Mouse (Mus musculus): ENCODE measurements at regions not wholly inside any gene's neighbourhood (a gene's known extent, or its start where the extent isn't known, plus 50 kb on each side); places are given as distances from the start of the nearest gene placed in this dataset.

DNA sequence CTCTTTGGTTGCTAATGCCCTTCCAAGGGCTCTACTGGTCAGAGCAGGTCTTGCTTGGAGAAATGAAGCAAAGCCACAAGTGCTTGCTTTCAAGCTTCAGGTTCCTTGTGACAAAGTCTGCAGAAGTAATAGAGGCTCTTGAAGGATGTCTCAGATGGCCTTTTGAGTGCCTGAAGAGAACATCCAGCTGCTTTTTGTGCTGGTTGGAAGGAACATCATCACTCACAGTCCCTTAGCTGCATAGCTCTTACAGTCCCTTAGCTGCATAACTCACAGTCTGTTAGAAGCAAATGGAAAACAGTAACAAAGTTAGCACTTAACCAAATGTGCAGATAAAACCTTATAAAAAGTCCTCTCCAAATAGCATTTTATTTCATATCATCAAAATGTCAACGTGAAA, 241.6 kb downstream of the Cd109 start:
- no peak overlapping the region for H3K9ac ChIP-seq (replicated peaks; ENCODE audit: low read length)
- DNase-seq (ENCODE audit: low spot score) = no peak

DNA sequence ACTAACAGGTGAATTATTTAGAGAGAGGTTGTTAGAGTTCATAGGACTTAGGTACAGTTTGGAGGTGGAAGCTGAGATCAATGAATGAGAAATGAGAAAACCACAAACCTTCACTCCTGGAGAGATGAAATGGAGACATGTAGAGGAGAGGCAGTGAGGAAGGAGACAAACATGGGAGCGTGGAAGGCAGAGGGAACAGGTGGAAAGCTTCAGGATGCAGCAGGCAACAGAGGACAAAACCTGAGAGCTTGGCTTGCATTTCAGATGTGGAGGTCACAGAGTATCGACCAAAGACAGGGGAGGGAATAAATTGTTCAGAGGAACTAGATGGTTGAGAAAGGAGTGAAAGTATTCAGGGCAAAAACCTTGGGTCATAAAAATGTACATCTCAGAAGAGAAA, 244.6 kb downstream of the Cd109 start:
- H3K27ac ChIP-seq (replicated peaks; ENCODE audit: low read depth, low read length) = no peak overlapping the region
- H3K4me2 ChIP-seq (ENCODE audit: low read depth, low read length) = no peak overlapping the region
- no peak for DNase-seq (ENCODE audit: low spot score)
- no peaks in the 10 kb centered on the region for H3K4me1 ChIP-seq (ENCODE audit: control insufficient read depth, insufficient read depth, low read length)
- no peaks in the 10 kb centered on the region for H3K9me3 ChIP-seq (replicated peaks; ENCODE audit: control insufficient read depth, low read length)
- H3K27me3 ChIP-seq (ENCODE audit: control insufficient read depth, insufficient read depth, low read length) = no peaks in the 10 kb centered on the region
- H3K36me3 ChIP-seq (replicated peaks; ENCODE audit: control insufficient read depth, insufficient read depth, low read depth, low read length) = no peaks in the 10 kb centered on the region
- H3K4me3 ChIP-seq (ENCODE audit: low read depth, low read length) = no peak overlapping the region
- no peak for ATAC-seq (replicated peaks; ENCODE audit: insufficient number of reproducible peaks, low FRiP score, low TSS enrichment, low read depth)
- no peak overlapping the region for H3K9ac ChIP-seq (replicated peaks; ENCODE audit: low read length)
- 73% methylated on average over 2 of the region's 2 CpGs for WGBS

More for the DNA sequence above, 241.6 kb downstream of the Cd109 start:
- Histone ChIP-seq H3K36me3 (replicated peaks; ENCODE audit: control insufficient read depth, insufficient read depth, low read depth, low read length) (no peaks in the 10 kb centered on the region), H3K4me2 (ENCODE audit: low read depth, low read length) (no peak overlapping the region), H3K9me3 (replicated peaks; ENCODE audit: control insufficient read depth, low read length) (no peaks in the 10 kb centered on the region), H3K27me3 (ENCODE audit: control insufficient read depth, insufficient read depth, low read length) (no peaks in the 10 kb centered on the region), H3K4me3 (ENCODE audit: low read depth, low read length) (no peak overlapping the region), H3K4me1 (ENCODE audit: control insufficient read depth, insufficient read depth, low read length) (no peaks in the 10 kb centered on the region), H3K27ac (replicated peaks; ENCODE audit: low read depth, low read length) (no peak overlapping the region)
- WGBS = 100% methylated on average over 1 of the region's 1 CpGs
- no peak for ATAC-seq (replicated peaks; ENCODE audit: insufficient number of reproducible peaks, low FRiP score, low TSS enrichment, low read depth)

DNA sequence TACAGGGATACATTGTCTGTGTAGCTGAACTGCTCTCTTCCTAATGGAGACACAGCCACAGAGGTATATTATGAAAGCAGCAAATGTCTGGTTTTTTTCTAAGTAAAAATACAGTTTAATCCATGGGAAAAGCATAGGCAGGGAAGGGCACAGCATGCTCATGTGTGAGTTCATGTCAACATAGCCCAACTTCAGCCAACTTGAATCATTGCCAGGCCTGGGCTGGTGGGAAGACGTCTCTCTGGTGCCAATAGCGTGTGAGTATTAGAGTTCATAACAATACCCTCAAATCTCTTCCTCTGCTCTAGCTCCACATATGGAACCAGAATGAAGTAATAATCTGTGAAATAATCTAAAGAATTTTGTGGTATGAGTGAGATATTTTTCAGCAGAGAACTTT, 257.2 kb downstream of the Cd109 start:
- H3K27me3 ChIP-seq (ENCODE audit: control insufficient read depth, insufficient read depth, low read length) = no peaks in the 10 kb centered on the region
- DNase-seq (ENCODE audit: low spot score) = no peak
- H3K4me3 ChIP-seq (ENCODE audit: low read depth, low read length) = no peak overlapping the region
- H3K36me3 ChIP-seq (replicated peaks; ENCODE audit: control insufficient read depth, insufficient read depth, low read depth, low read length) = no peaks in the 10 kb centered on the region
- H3K27ac ChIP-seq (replicated peaks; ENCODE audit: low read depth, low read length) = no peak overlapping the region
- H3K4me1 ChIP-seq (ENCODE audit: control insufficient read depth, insufficient read depth, low read length) = no peaks in the 10 kb centered on the region
- no peak for ATAC-seq (replicated peaks; ENCODE audit: insufficient number of reproducible peaks, low FRiP score, low TSS enrichment, low read depth)
- H3K9ac ChIP-seq (replicated peaks; ENCODE audit: low read length) = no peak overlapping the region
- H3K9me3 ChIP-seq (replicated peaks; ENCODE audit: control insufficient read depth, low read length) = no peaks in the 10 kb centered on the region
- 84% methylated on average over 2 of the region's 2 CpGs for WGBS
- no peak overlapping the region for H3K4me2 ChIP-seq (ENCODE audit: low read depth, low read length)

DNA sequence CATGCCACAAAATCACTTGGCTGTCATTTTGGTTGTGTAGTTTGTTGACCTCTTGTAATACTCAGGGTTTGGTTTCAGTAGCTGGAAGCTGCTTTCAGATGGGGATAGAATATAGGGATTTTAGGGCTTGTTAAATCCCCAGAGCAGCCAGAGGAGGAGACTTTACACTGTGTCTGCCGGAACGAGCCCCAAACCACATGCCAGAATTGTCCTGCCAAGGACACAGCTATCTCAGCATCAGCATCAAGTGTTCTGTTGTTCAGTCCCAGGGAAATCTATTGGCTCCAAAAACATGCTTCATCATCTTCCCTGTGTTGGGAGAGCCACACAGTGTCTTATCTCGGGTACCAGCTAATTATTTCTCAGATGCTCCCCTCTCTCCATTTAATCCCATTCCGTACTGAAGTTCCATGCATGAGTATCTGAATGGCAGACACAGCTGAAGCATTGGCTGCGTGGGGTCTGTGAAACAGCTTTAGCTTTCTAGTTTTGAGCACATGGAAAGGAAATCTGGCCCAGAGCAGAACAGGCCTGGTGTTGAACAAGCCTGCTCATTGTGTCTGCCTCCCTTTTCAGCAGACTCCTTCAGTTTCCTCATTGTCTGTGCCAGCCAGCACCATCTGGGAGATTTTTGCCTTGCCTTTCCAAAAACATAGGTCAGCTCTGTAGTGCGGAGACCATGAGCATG, 264.8 kb downstream of the Cd109 start:
- H3K9me3 ChIP-seq (replicated peaks; ENCODE audit: control insufficient read depth, low read length) = no peaks in the 10 kb centered on the region
- no peak overlapping the region for H3K4me2 ChIP-seq (ENCODE audit: low read depth, low read length)
- peak; percentile 45 for DNase-seq (ENCODE audit: low spot score)
- peak; percentile 85 for ATAC-seq (replicated peaks; ENCODE audit: insufficient number of reproducible peaks, low FRiP score, low TSS enrichment, low read depth)
- no peak overlapping the region for H3K4me3 ChIP-seq (ENCODE audit: low read depth, low read length)
- H3K4me1 ChIP-seq (ENCODE audit: control insufficient read depth, insufficient read depth, low read length) = no peaks in the 10 kb centered on the region
- no peak overlapping the region; the same call in 1 of the 2 replicates for H3K27ac ChIP-seq (replicated peaks; ENCODE audit: low read depth, low read length)
- WGBS = 29% methylated on average over 6 of the region's 6 CpGs
- no peaks in the 10 kb centered on the region for H3K36me3 ChIP-seq (replicated peaks; ENCODE audit: control insufficient read depth, insufficient read depth, low read depth, low read length)
- no peak overlapping the region for H3K9ac ChIP-seq (replicated peaks; ENCODE audit: low read length)
- H3K27me3 ChIP-seq (ENCODE audit: control insufficient read depth, insufficient read depth, low read length) = no peaks in the 10 kb centered on the region

DNA sequence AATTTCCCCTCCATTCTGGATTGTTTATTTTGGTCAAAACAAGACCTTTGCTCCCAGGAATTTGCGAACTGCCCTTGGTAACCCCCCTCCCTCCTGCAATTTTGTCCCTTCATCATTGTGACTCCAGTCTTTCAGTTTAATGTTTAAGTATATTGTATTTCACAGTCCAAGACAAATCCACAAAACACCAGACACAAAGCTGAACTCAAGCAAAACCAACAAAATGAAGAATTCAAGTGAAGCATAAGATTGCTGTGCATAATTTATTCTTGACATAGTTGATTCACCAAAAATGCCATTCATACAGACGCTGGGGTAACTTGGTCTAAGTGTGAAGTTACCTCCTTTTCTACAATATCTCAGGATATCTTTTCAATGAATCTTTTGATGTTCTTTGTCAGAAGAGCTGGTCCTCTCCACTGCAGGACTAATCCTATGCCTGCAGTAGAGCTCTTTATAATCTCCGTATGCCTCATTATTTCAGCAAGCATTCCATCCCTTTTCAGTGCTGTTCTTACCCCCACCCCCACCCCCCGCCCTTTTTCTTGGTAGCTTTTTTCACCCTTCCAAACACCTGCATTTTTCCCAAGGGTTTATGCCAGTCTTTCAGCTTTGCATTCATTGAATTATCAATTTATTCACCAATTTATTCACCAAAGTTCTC, 265.4 kb downstream of the Cd109 start:
- H3K4me1 ChIP-seq (ENCODE audit: control insufficient read depth, insufficient read depth, low read length) = no peaks in the 10 kb centered on the region
- no peaks in the 10 kb centered on the region for H3K36me3 ChIP-seq (replicated peaks; ENCODE audit: control insufficient read depth, insufficient read depth, low read depth, low read length)
- DNase-seq (ENCODE audit: low spot score) (peak; percentile 5), ATAC-seq (replicated peaks; ENCODE audit: insufficient number of reproducible peaks, low FRiP score, low TSS enrichment, low read depth) (peak; percentile 70; the same call in 1 of the 2 replicates)
- no peaks in the 10 kb centered on the region for H3K27me3 ChIP-seq (ENCODE audit: control insufficient read depth, insufficient read depth, low read length)
- no peaks in the 10 kb centered on the region for H3K9me3 ChIP-seq (replicated peaks; ENCODE audit: control insufficient read depth, low read length)
- 34% methylated on average over 4 of the region's 4 CpGs for WGBS
- H3K9ac ChIP-seq (replicated peaks; ENCODE audit: low read length) = no peak overlapping the region
- no peak overlapping the region; the same call in 1 of the 2 replicates for H3K27ac ChIP-seq (replicated peaks; ENCODE audit: low read depth, low read length)
- no peak overlapping the region for H3K4me3 ChIP-seq (ENCODE audit: low read depth, low read length)
- H3K4me2 ChIP-seq (ENCODE audit: low read depth, low read length) = no peak overlapping the region

DNA sequence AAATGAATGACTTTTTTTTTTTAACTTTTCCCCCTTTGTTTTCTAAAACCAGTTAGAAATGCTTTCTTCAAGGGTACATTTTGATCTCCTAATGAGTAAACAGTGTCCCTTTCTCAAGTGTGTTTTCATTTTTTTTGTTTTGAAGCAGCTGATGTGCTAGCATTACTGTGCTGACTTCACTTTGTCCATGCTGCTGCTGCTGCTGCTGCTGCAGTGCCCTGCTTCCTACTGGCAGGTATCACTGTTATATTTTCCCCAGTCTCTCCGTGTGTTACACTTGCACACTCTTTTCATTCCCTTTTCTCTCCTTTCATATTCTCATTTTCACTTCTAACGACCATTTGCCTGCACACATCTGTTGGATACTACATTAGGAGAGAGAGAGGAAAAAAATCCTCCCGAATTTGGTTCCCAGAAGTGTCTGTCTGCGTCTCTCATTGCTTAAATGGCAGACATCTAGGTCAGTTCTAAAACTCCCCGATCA, 266.0 kb downstream of the Cd109 start:
- no peak overlapping the region for H3K27ac ChIP-seq (replicated peaks; ENCODE audit: low read depth, low read length)
- H3K4me3 ChIP-seq (ENCODE audit: low read depth, low read length) = no peak overlapping the region
- H3K4me2 ChIP-seq (ENCODE audit: low read depth, low read length) = no peak overlapping the region
- H3K9ac ChIP-seq (replicated peaks; ENCODE audit: low read length) = no peak overlapping the region
- DNase-seq (ENCODE audit: low spot score) = no peak
- H3K4me1 ChIP-seq (ENCODE audit: control insufficient read depth, insufficient read depth, low read length) = no peaks in the 10 kb centered on the region
- H3K9me3 ChIP-seq (replicated peaks; ENCODE audit: control insufficient read depth, low read length) = no peaks in the 10 kb centered on the region
- H3K27me3 ChIP-seq (ENCODE audit: control insufficient read depth, insufficient read depth, low read length) = no peaks in the 10 kb centered on the region
- no peaks in the 10 kb centered on the region for H3K36me3 ChIP-seq (replicated peaks; ENCODE audit: control insufficient read depth, insufficient read depth, low read depth, low read length)
- no peak for ATAC-seq (replicated peaks; ENCODE audit: insufficient number of reproducible peaks, low FRiP score, low TSS enrichment, low read depth)
- WGBS = 53% methylated on average over 5 of the region's 5 CpGs

DNA sequence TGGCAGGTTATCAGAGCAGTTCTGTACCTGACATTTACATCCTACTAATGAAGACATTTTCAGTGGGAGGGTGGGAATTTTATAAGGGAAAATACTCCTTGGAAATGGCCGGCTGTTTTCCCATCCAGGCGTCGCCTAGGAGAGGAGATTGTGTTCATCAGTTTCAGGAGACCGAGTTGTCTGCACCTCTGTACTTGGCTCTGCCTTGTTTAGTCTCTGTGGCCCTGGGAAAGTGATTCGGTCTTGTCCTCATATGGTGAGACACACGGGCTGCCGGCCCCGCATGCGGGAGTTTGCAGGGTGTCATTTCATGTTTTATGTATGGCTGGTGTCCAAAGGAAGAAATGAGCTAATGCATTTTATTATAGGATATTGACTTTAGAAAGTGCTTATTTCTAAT, 287.9 kb downstream of the Cd109 start:
- Histone ChIP-seq H3K4me1 (ENCODE audit: control insufficient read depth, insufficient read depth, low read length) (no peaks in the 10 kb centered on the region), H3K9ac (replicated peaks; ENCODE audit: low read length) (no peak overlapping the region), H3K9me3 (replicated peaks; ENCODE audit: control insufficient read depth, low read length) (no peaks in the 10 kb centered on the region), H3K4me2 (ENCODE audit: low read depth, low read length) (no peak overlapping the region), H3K4me3 (ENCODE audit: low read depth, low read length) (no peak overlapping the region), H3K36me3 (replicated peaks; ENCODE audit: control insufficient read depth, insufficient read depth, low read depth, low read length) (no peaks in the 10 kb centered on the region), H3K27me3 (ENCODE audit: control insufficient read depth, insufficient read depth, low read length) (no peaks in the 10 kb centered on the region), H3K27ac (replicated peaks; ENCODE audit: low read depth, low read length) (no peak overlapping the region)
- ATAC-seq (replicated peaks; ENCODE audit: insufficient number of reproducible peaks, low FRiP score, low TSS enrichment, low read depth) (no peak), DNase-seq (ENCODE audit: low spot score) (no peak)
- WGBS = 78% methylated on average over 9 of the region's 9 CpGs

DNA sequence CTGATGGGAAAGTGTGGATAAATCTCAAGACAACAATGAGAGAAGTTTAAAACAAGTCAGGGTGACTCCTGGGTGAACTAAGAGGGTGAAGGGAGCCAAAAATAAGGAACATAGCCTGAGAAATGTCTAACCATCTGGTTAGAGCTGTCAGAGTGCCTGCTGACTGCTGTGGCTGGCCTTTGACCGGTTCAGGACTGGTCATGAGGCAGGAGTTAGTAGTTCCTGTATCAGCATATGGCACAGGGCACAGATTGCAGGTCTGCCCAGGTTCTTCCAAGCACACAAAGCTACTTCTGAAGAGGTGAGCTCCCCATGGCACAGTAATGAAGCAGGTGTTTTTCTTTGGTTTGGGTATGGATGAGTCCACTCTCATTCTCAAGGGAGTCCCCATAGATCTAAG, 302.0 kb downstream of the Cd109 start:
- Histone ChIP-seq H3K9ac (replicated peaks; ENCODE audit: low read length) (no peak overlapping the region), H3K27ac (replicated peaks; ENCODE audit: low read depth, low read length) (no peak overlapping the region), H3K36me3 (replicated peaks; ENCODE audit: control insufficient read depth, insufficient read depth, low read depth, low read length) (no peaks in the 10 kb centered on the region), H3K4me3 (ENCODE audit: low read depth, low read length) (no peak overlapping the region), H3K4me1 (ENCODE audit: control insufficient read depth, insufficient read depth, low read length) (no peaks in the 10 kb centered on the region), H3K4me2 (ENCODE audit: low read depth, low read length) (no peak overlapping the region), H3K27me3 (ENCODE audit: control insufficient read depth, insufficient read depth, low read length) (no peaks in the 10 kb centered on the region), H3K9me3 (replicated peaks; ENCODE audit: control insufficient read depth, low read length) (no peaks in the 10 kb centered on the region)
- ATAC-seq (replicated peaks; ENCODE audit: insufficient number of reproducible peaks, low FRiP score, low TSS enrichment, low read depth) = no peak
- no peak for DNase-seq (ENCODE audit: low spot score)
- WGBS = 100% methylated on average over 1 of the region's 1 CpGs

Data from embryonic facial prominence, embryonic 11.5 days (tissue).